Mouse (Mus musculus): ENCODE measurements around the gene Trpc5. TPM values are rescaled to one million over a fixed set of nuclear protein-coding genes. Genes with fewer than 3 reads are reported as not detected.

Gene Trpc5
- polyA plus RNA-seq, 1 experiment from 2014 or later = 0.54 TPM

DNA sequence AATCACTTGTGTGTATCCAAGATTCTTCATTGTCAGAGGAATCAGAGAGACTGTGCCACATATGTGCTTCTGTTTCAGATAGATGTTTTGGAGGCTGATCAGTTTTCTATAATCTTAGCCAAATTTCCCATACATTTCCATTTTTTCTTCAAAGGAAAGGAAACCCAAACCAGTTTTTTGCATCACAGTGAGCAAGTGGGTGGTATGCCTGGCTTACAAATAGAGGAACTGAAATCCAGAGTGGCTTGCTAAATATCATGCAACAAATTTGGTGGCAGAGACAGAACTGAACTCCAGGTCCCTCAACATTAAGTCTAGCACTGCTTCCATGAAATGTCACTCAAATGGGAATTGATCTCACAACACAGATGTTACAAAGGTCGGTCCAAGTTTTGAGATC lies 266.9 kb downstream of the Trpc5 start:
- Histone ChIP-seq H3K27ac (ENCODE audit: low read depth, low read length) (no peak overlapping the region), H3K4me3 (ENCODE audit: low read depth, low read length) (no peak overlapping the region), H3K4me2 (replicated peaks; ENCODE audit: low read depth, low read length) (no peak overlapping the region), H3K9ac (ENCODE audit: low read depth, low read length) (no peak overlapping the region), H3K36me3 (ENCODE audit: control insufficient read depth, insufficient read depth, low read length) (no peaks in the 10 kb centered on the region), H3K4me1 (replicated peaks; ENCODE audit: control insufficient read depth, insufficient read depth, low read length) (no peaks in the 10 kb centered on the region), H3K27me3 (ENCODE audit: control insufficient read depth, insufficient read depth, low read length) (no peaks in the 10 kb centered on the region), H3K9me3 (ENCODE audit: control insufficient read depth, low read length) (no peaks in the 10 kb centered on the region)
- WGBS = 92% methylated on average over 1 of the region's 1 CpGs
- no peak for DNase-seq (ENCODE audit: low spot score)
- ATAC-seq (ENCODE audit: low FRiP score) = no peak

GRCm38 (mm10) chrX:144420259-144420658 lies 267.7 kb downstream of the Trpc5 start:
- Histone ChIP-seq H3K27ac (ENCODE audit: low read depth, low read length) (no peak overlapping the region), H3K9me3 (ENCODE audit: control insufficient read depth, low read length) (no peaks in the 10 kb centered on the region), H3K4me2 (replicated peaks; ENCODE audit: low read depth, low read length) (no peak overlapping the region), H3K4me3 (ENCODE audit: low read depth, low read length) (no peak overlapping the region), H3K9ac (ENCODE audit: low read depth, low read length) (no peak overlapping the region), H3K27me3 (ENCODE audit: control insufficient read depth, insufficient read depth, low read length) (no peaks in the 10 kb centered on the region), H3K4me1 (replicated peaks; ENCODE audit: control insufficient read depth, insufficient read depth, low read length) (no peaks in the 10 kb centered on the region), H3K36me3 (ENCODE audit: control insufficient read depth, insufficient read depth, low read length) (no peaks in the 10 kb centered on the region)
- 67% methylated on average over 1 of the region's 1 CpGs for WGBS
- DNase-seq (ENCODE audit: low spot score) (no peak), ATAC-seq (ENCODE audit: low FRiP score) (no peak)

- no peak overlapping the region for H3K4me2 ChIP-seq (replicated peaks; ENCODE audit: low read depth, low read length)
- WGBS = 74% methylated on average over 5 of the region's 5 CpGs
Observed at GRCm38 (mm10) chrX:144408036-144408435, 279.9 kb downstream of the Trpc5 start.

GRCm38 (mm10) chrX:144403526-144403925 lies 284.5 kb downstream of the Trpc5 start:
- Histone ChIP-seq H3K27me3 (ENCODE audit: control insufficient read depth, insufficient read depth, low read length) (no peaks in the 10 kb centered on the region), H3K4me1 (replicated peaks; ENCODE audit: control insufficient read depth, insufficient read depth, low read length) (no peaks in the 10 kb centered on the region), H3K27ac (ENCODE audit: low read depth, low read length) (no peak overlapping the region), H3K36me3 (ENCODE audit: control insufficient read depth, insufficient read depth, low read length) (no peaks in the 10 kb centered on the region), H3K9ac (ENCODE audit: low read depth, low read length) (no peak overlapping the region), H3K4me3 (ENCODE audit: low read depth, low read length) (no peak overlapping the region), H3K4me2 (replicated peaks; ENCODE audit: low read depth, low read length) (no peak overlapping the region), H3K9me3 (ENCODE audit: control insufficient read depth, low read length) (no peaks in the 10 kb centered on the region)
- ATAC-seq (ENCODE audit: low FRiP score) (peak; percentile 53; the same call in 1 of the 2 replicates), DNase-seq (ENCODE audit: low spot score) (peak; percentile 55)
- WGBS = 37% methylated on average over 7 of the region's 7 CpGs

More at GRCm38 (mm10) chrX:144408036-144408435, 279.9 kb downstream of the Trpc5 start:
- Histone ChIP-seq H3K27ac (ENCODE audit: low read depth, low read length) (no peak overlapping the region), H3K9ac (ENCODE audit: low read depth, low read length) (no peak overlapping the region), H3K27me3 (ENCODE audit: control insufficient read depth, insufficient read depth, low read length) (no peaks in the 10 kb centered on the region), H3K4me1 (replicated peaks; ENCODE audit: control insufficient read depth, insufficient read depth, low read length) (no peaks in the 10 kb centered on the region), H3K4me3 (ENCODE audit: low read depth, low read length) (no peak overlapping the region), H3K9me3 (ENCODE audit: control insufficient read depth, low read length) (no peaks in the 10 kb centered on the region), H3K36me3 (ENCODE audit: control insufficient read depth, insufficient read depth, low read length) (no peaks in the 10 kb centered on the region)
- DNase-seq (ENCODE audit: low spot score) (no peak), ATAC-seq (ENCODE audit: low FRiP score) (no peak)

DNA sequence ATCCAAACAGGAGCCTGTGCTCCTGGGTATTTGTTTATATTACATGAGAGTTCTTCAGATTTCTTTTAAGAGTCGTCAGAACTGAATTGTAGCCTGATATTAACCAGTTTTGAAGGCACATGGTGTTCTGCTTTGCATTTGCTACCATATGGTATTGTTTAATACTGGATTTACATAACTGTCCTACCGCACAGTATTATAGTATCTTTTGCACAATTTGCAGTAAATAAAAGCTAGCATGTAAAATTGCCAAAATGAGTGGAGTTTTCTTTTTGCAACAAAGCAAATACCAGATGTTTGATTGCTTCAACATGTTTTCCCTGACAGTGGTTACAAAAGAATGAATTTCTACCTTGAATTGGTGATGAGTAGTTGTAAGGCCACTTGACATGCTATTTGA lies 313.8 kb downstream of the Trpc5 start:
- no peaks in the 10 kb centered on the region for H3K9me3 ChIP-seq (ENCODE audit: control insufficient read depth, low read length)
- H3K4me2 ChIP-seq (replicated peaks; ENCODE audit: low read depth, low read length) = no peak overlapping the region
- no peak overlapping the region for H3K9ac ChIP-seq (ENCODE audit: low read depth, low read length)
- 81% methylated on average over 2 of the region's 2 CpGs for WGBS
- H3K4me1 ChIP-seq (replicated peaks; ENCODE audit: control insufficient read depth, insufficient read depth, low read length) = no peaks in the 10 kb centered on the region
- H3K36me3 ChIP-seq (ENCODE audit: control insufficient read depth, insufficient read depth, low read length) = no peaks in the 10 kb centered on the region
- no peaks in the 10 kb centered on the region for H3K27me3 ChIP-seq (ENCODE audit: control insufficient read depth, insufficient read depth, low read length)
- ATAC-seq (ENCODE audit: low FRiP score) (no peak), DNase-seq (ENCODE audit: low spot score) (no peak)
- H3K4me3 ChIP-seq (ENCODE audit: low read depth, low read length) = no peak overlapping the region
- H3K27ac ChIP-seq (ENCODE audit: low read depth, low read length) = no peak overlapping the region

- Histone ChIP-seq H3K4me2 (replicated peaks; ENCODE audit: low read depth, low read length) (no peak overlapping the region), H3K4me3 (ENCODE audit: low read depth, low read length) (no peak overlapping the region), H3K27ac (ENCODE audit: low read depth, low read length) (no peak overlapping the region), H3K9me3 (ENCODE audit: control insufficient read depth, low read length) (no peaks in the 10 kb centered on the region), H3K4me1 (replicated peaks; ENCODE audit: control insufficient read depth, insufficient read depth, low read length) (no peaks in the 10 kb centered on the region), H3K9ac (ENCODE audit: low read depth, low read length) (no peak overlapping the region), H3K36me3 (ENCODE audit: control insufficient read depth, insufficient read depth, low read length) (no peaks in the 10 kb centered on the region), H3K27me3 (ENCODE audit: control insufficient read depth, insufficient read depth, low read length) (no peaks in the 10 kb centered on the region)
- ATAC-seq (ENCODE audit: low FRiP score) (no peak), DNase-seq (ENCODE audit: low spot score) (no peak)
Observed at GRCm38 (mm10) chrX:144338355-144338754, 349.6 kb downstream of the Trpc5 start.

GRCm38 (mm10) chrX:144337938-144338337 lies 350.0 kb downstream of the Trpc5 start:
- Histone ChIP-seq H3K4me2 (replicated peaks; ENCODE audit: low read depth, low read length) (no peak overlapping the region), H3K36me3 (ENCODE audit: control insufficient read depth, insufficient read depth, low read length) (no peaks in the 10 kb centered on the region), H3K9ac (ENCODE audit: low read depth, low read length) (no peak overlapping the region), H3K4me1 (replicated peaks; ENCODE audit: control insufficient read depth, insufficient read depth, low read length) (no peaks in the 10 kb centered on the region), H3K27ac (ENCODE audit: low read depth, low read length) (no peak overlapping the region), H3K4me3 (ENCODE audit: low read depth, low read length) (no peak overlapping the region), H3K27me3 (ENCODE audit: control insufficient read depth, insufficient read depth, low read length) (no peaks in the 10 kb centered on the region), H3K9me3 (ENCODE audit: control insufficient read depth, low read length) (no peaks in the 10 kb centered on the region)
- ATAC-seq (ENCODE audit: low FRiP score) (no peak), DNase-seq (ENCODE audit: low spot score) (no peak)

GRCm38 (mm10) chrX:144335332-144336015 lies 352.5 kb downstream of the Trpc5 start:
- WGBS = 52% methylated on average over 8 of the region's 8 CpGs
- ATAC-seq (ENCODE audit: low FRiP score) (no peak), DNase-seq (ENCODE audit: low spot score) (no peak)
- Histone ChIP-seq H3K36me3 (ENCODE audit: control insufficient read depth, insufficient read depth, low read length) (no peaks in the 10 kb centered on the region), H3K4me3 (ENCODE audit: low read depth, low read length) (no peak overlapping the region), H3K4me2 (replicated peaks; ENCODE audit: low read depth, low read length) (no peak overlapping the region), H3K27me3 (ENCODE audit: control insufficient read depth, insufficient read depth, low read length) (no peaks in the 10 kb centered on the region), H3K4me1 (replicated peaks; ENCODE audit: control insufficient read depth, insufficient read depth, low read length) (no peaks in the 10 kb centered on the region), H3K9me3 (ENCODE audit: control insufficient read depth, low read length) (no peaks in the 10 kb centered on the region), H3K27ac (ENCODE audit: low read depth, low read length) (no peak overlapping the region), H3K9ac (ENCODE audit: low read depth, low read length) (no peak overlapping the region)
